Mouse (Mus musculus) cortical plate, adult 2 months (tissue): Measurements from ENCODE around the gene Rangrf.

Experiments
- CTCF ChIP-seq: fragments of 200-500 bp; IDR thresholded peaks from 2 replicates; pipeline ENCODE4 v1.5.1; 2011; ENCODE audit warnings: mild to moderate bottlenecking, control low read depth, low read length; ENCODE audit not compliant: insufficient read depth; ENCODE audit errors: extremely low read depth
- POLR2A ChIP-seq: fragments of 200-500 bp; IDR thresholded peaks from 2 replicates; pipeline ENCODE4 v1.6.1; 2011; ENCODE audit warnings: mild to moderate bottlenecking, low read length, control low read depth; ENCODE audit not compliant: insufficient read depth; ENCODE audit errors: extremely low read depth

DNA sequence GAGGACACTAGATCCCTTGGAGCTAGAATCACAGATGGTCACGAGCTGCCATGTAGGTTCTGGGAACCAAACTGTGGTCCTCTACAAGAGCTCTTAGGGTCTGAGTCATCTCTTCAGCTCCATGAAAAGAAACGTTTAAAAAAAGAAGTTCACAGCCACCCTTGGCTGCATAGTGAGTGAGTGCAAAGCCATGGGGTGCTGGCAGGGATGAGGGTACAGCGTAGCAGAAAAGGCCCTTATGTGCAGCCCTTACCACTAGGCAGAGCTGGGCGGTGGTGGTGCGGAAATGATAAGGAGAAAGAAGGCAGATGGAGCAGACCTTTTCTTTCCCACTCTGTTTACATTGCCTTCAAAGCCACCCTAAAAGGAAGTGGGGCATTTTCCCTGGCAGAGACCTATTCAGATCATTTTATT is 4.3 kb upstream of the Rangrf start:
- no peak for TF ChIP-seq CTCF
- no peak for TF ChIP-seq POLR2A
